Mouse (Mus musculus) testis, postnatal 14 days (tissue): ENCODE measurements around the gene Gm13539.

Experiments
- DNase-seq: peaks from one replicate; pipeline ENCODE4 v3.0.0; 2021; ENCODE audit warnings: low spot score

Gm13539 gene

GRCm38 (mm10) chr2:25828344-25828947 lies 46.4 kb downstream of the Gm13539 start:
- no peak for DNase-seq

GRCm38 (mm10) chr2:25830786-25831185 lies 48.7 kb downstream of the Gm13539 start:
- DNase-seq: no peak

- peak; percentile 67 for DNase-seq
Measured at GRCm38 (mm10) chr2:25836291-25836690, 54.2 kb downstream of the Gm13539 start.
